Mouse (Mus musculus) bone marrow, adult 2 months (tissue): Measurements from ENCODE around the gene Degs2. TPM values are rescaled to one million over a fixed set of nuclear protein-coding genes. Genes with fewer than 3 reads are reported as not detected.

ENCODE experiments used
- H3K27ac ChIP-seq: fragments of 200-500 bp; 2 replicates; pipeline ENCODE4 v1.5.1; 2012; ENCODE audit warnings: low read depth, mild to moderate bottlenecking, control low read depth, inconsistent platforms, low read length; ENCODE audit not compliant: control insufficient read depth, poor library complexity, insufficient read depth
- H3K4me1 ChIP-seq: fragments of 200-500 bp; 2 replicates; pipeline ENCODE4 v1.6.1; 2011; ENCODE audit warnings: low read length; ENCODE audit not compliant: control insufficient read depth, insufficient read depth
- H3K4me3 ChIP-seq: fragments of 200-500 bp; replicated peaks from 2 replicates; pipeline ENCODE3; 2011; ENCODE audit warnings: mild to moderate bottlenecking, low read depth, low read length, control low read depth; ENCODE audit not compliant: control insufficient read depth
- CTCF ChIP-seq: fragments of 200-500 bp; IDR thresholded peaks from 2 replicates; pipeline ENCODE4 v1.5.1; 2011; ENCODE audit warnings: low read length, control low read depth; ENCODE audit not compliant: control insufficient read depth, insufficient read depth
- POLR2A ChIP-seq: fragments of 200-500 bp; IDR thresholded peaks from 2 replicates; pipeline ENCODE4 v1.6.1; 2011; ENCODE audit warnings: low read depth, mild to moderate bottlenecking, control low read depth, low read length, borderline replicate concordance; ENCODE audit not compliant: control insufficient read depth
- WGBS: fragments of 180-500 bp; shearing (Covaris S2); methylation state at CpG from one replicate; pipeline ENCODE4 v1.1.7; 2018; 5-methylcytosine and 5-hydroxymethylcytosine counted together
- polyA plus RNA-seq: library from polyadenylated mRNA; stranded (reverse); fragments of >200 nt; gene quantifications from 2 replicates; pipeline ENCODE4 v1.2.4, GENCODE M21; 2011; ENCODE audit warnings: low replicate concordance; ENCODE audit not compliant: missing spikeins, insufficient read depth, insufficient read length

Gene Degs2
- polyA plus RNA-seq, result not detected in 2 replicates

DNA sequence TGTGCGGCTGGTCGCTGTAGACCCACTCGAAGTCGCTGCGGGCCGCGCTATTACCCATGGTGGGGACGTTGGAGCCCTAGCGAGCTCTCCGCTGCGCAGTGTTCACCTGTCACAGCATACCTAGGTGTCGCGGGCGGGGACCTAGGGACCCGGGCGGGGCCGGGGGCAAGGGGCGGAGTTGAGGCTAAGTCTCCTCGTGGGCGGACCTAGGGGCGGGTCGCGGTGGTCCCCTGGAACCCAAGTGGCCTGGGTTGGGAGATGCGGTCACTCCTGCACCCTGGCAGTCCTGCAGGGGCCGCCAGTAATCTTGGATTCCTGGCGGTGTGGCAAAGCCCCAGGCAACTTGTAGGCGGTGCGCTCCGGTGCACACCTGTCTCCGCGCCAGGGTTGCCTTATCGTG, at the start of gene Degs2:
Gene Degs2 (minus strand): TSS at position 131 of the 400 bp plus-strand sequence.
- TF ChIP-seq POLR2A (no peak), CTCF (no peak)
- Histone ChIP-seq H3K4me3 (no peak within 1 kb of the TSS), H3K27ac (no peak within 1 kb of the TSS), H3K4me1 (peaks cover 3% of the 10 kb centered on the region)
- 5% methylated on average over 32 of the region's 32 CpGs for WGBS

- Histone ChIP-seq H3K4me1 (no peaks in the 10 kb centered on the region), H3K27ac (no peak overlapping the region), H3K4me3 (no peak overlapping the region)
- no peak for TF ChIP-seq CTCF
- TF ChIP-seq POLR2A, result no peak
- WGBS, result 83% methylated on average over 9 of the region's 9 CpGs
These were observed 49.7 kb upstream of the Degs2 start for GRCm38 (mm10) chr12:108751790-108752189.

DNA sequence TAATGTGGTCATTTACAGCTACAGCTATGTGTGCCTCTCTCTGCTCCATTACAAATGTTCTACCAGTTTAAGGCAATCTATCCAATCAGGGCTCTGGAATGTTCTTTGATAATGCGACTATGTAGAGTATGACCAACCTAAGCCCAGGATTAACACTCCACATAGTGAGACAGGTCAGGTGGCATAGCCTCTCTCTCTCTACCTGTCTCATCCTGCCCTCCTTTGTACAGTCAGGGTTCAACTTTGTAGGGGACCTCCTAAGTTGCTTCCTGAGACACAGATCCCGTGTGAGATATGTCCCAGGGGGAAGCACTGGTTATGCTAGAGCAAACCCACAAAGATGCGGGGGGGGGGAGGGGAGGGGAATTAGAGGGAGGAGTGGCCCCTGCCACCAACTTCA, 48.1 kb upstream of the Degs2 start:
- WGBS, result 28% methylated on average over 3 of the region's 3 CpGs
- no peak overlapping the region for H3K27ac ChIP-seq
- no peaks in the 10 kb centered on the region for H3K4me1 ChIP-seq
- no peak overlapping the region for H3K4me3 ChIP-seq
- no peak for TF ChIP-seq POLR2A

DNA sequence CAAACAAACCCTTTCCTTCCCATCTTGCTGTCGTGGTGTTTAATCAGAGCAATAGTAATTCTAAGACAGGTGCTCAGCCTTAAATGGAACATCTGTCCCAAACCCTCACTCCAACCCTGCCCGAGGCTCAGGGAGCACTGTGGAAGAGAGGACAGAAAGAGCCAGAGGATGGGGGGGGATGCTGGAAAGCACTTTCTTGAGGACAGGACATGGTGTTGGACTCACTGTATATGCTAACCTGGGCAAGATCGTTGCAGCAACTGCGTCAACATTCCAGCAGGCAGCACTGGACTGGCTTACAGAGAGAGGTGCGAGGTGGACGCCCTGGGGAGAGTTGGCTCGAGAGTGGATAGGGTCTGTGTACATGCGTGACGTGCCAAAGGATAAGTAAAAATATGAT, 47.3 kb upstream of the Degs2 start:
- H3K27ac ChIP-seq, result no peak overlapping the region
- WGBS, result 79% methylated on average over 9 of the region's 9 CpGs
- H3K4me1 ChIP-seq, result no peaks in the 10 kb centered on the region
- TF ChIP-seq CTCF, result no peak
- no peak for TF ChIP-seq POLR2A
- H3K4me3 ChIP-seq, result no peak overlapping the region

GRCm38 (mm10) chr12:108749019-108749418, 46.9 kb upstream of the Degs2 start:
- TF ChIP-seq CTCF, result no peak
- no peak for TF ChIP-seq POLR2A
- H3K4me1 ChIP-seq, result no peaks in the 10 kb centered on the region
- no peak overlapping the region for H3K27ac ChIP-seq
- 79% methylated on average over 6 of the region's 6 CpGs for WGBS
- H3K4me3 ChIP-seq, result no peak overlapping the region

DNA sequence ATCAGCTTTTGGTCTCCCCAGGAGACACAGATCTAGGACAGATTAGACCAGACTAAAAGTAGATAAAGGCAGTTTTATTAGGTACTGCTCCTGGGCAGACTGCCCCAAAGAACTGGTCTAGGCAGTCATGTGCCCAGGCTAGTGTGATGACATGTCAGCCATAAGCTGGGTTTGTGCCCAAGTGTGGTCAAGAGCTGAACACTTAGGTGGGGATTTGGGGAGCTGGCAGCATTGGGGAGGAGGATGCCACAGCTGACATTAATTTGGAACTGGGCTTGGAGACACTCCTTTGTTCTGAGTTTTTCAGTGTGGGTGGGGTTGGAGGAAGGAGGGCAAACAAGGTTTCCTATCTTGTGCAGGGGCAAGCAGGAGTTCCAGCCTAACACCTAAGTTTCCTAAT, 43.9 kb upstream of the Degs2 start:
- Histone ChIP-seq H3K4me3 (no peak overlapping the region), H3K27ac (no peak overlapping the region), H3K4me1 (no peaks in the 10 kb centered on the region)
- TF ChIP-seq POLR2A (no peak), CTCF (no peak)

- 80% methylated on average over 4 of the region's 4 CpGs for WGBS
- Histone ChIP-seq H3K4me3 (no peak overlapping the region), H3K4me1 (no peaks in the 10 kb centered on the region), H3K27ac (no peak overlapping the region)
- no peak for TF ChIP-seq POLR2A
- no peak for TF ChIP-seq CTCF
These were observed 40.1 kb upstream of the Degs2 start for GRCm38 (mm10) chr12:108742241-108742640.

DNA sequence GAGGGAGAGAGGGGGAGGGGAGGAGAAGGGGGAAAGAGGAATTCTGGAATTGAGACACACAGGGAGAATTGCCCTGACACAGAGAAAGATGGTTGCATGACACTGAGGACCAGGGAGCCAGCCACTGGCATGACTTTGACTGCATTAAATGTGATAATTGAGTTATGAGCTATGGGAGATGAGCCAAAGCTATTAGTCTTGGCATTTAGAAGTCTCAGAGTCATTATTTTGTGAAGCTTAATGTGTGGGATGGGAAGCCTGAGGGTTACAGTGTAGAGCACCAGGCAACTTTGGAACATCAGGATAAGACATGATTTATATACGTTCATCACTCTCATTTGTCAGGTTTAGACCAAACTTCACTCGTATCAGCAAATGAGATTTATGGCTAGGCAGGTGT, 39.4 kb upstream of the Degs2 start:
- H3K4me3 ChIP-seq, result no peak overlapping the region
- no peaks in the 10 kb centered on the region for H3K4me1 ChIP-seq
- no peak overlapping the region for H3K27ac ChIP-seq
- WGBS, result 78% methylated on average over 2 of the region's 2 CpGs
- TF ChIP-seq POLR2A (no peak), CTCF (no peak)

- WGBS, result 90% methylated on average over 12 of the region's 12 CpGs
These were observed 36.6 kb upstream of the Degs2 start for GRCm38 (mm10) chr12:108738745-108739144.

More at GRCm38 (mm10) chr12:108738745-108739144, 36.6 kb upstream of the Degs2 start:
- Histone ChIP-seq H3K27ac (no peak overlapping the region), H3K4me3 (no peak overlapping the region), H3K4me1 (no peaks in the 10 kb centered on the region)
- TF ChIP-seq CTCF (no peak), POLR2A (no peak)
